In genomic region chr6:113040319-113040718, GRCm38 (mm10) we compare ENCODE assay signal across 30 mouse cellular contexts.
"Had no signal": no experiment of that assay in that cellular context is flagged by ENCODE, and none has a peak within 500 bp of the region (broad histone marks: within the 10 kb centered on the region; RNA-seq: fewer than 3 reads in every experiment).

No protein-coding gene starts in this region.

- DNase-seq: left cerebral cortex, postnatal 4 days; liver, postnatal 0 days; lung, adult 18-20 months; lung, adult 2 months; lung, embryonic 14.5 days; lung, postnatal 10 days; lung, postnatal 14 days; lung, postnatal 36 days; lung, postnatal 4 days; midbrain, embryonic 14.5 days had no signal

- H3K27ac ChIP-seq: left cerebral cortex, adult 2 months; limb, embryonic 10.5 days; limb, embryonic 12.5 days; limb, embryonic 13.5 days; limb, embryonic 15.5 days; lung, embryonic 15.5 days; macrophage; midbrain, embryonic 12.5 days; midbrain, embryonic 13.5 days; midbrain, embryonic 15.5 days; neural tube, embryonic 12.5 days; neural tube, embryonic 13.5 days had no signal

- ATAC-seq: liver, postnatal 0 days; lung, postnatal 0 days; midbrain, embryonic 13.5 days; midbrain, embryonic 15.5 days; midbrain, embryonic 16.5 days had no signal

- H3K9ac ChIP-seq: limb, embryonic 12.5 days; limb, embryonic 13.5 days; limb, embryonic 15.5 days; liver, embryonic 14.5 days; liver, embryonic 15.5 days; liver, postnatal 0 days; lung, embryonic 14.5 days; lung, embryonic 15.5 days; midbrain, embryonic 12.5 days; midbrain, embryonic 13.5 days; midbrain, embryonic 15.5 days; neural tube, embryonic 12.5 days; neural tube, embryonic 13.5 days had no signal

- H3K36me3 ChIP-seq: limb, embryonic 10.5 days; limb, embryonic 12.5 days; limb, embryonic 13.5 days; limb, embryonic 15.5 days; liver, embryonic 15.5 days; lung, embryonic 15.5 days; midbrain, embryonic 10.5 days; midbrain, embryonic 12.5 days; midbrain, embryonic 13.5 days; midbrain, embryonic 15.5 days; neural tube, embryonic 12.5 days; neural tube, embryonic 13.5 days had no signal

- H3K4me2 ChIP-seq: limb, embryonic 12.5 days; limb, embryonic 13.5 days; limb, embryonic 15.5 days; liver, embryonic 15.5 days; lung, embryonic 14.5 days; lung, embryonic 15.5 days; midbrain, embryonic 11.5 days; midbrain, embryonic 12.5 days; midbrain, embryonic 13.5 days; midbrain, embryonic 15.5 days; neural tube, embryonic 12.5 days; neural tube, embryonic 13.5 days had no signal

- H3K4me3 ChIP-seq: left cerebral cortex, adult 2 months; limb, embryonic 10.5 days; limb, embryonic 12.5 days; limb, embryonic 13.5 days; limb, embryonic 15.5 days; liver, embryonic 15.5 days; lung, embryonic 15.5 days; midbrain, embryonic 10.5 days; midbrain, embryonic 12.5 days; midbrain, embryonic 13.5 days; midbrain, embryonic 15.5 days; myocyte; neural tube, embryonic 12.5 days; neural tube, embryonic 13.5 days had no signal

- H3K9me3 ChIP-seq: limb, embryonic 10.5 days; limb, embryonic 12.5 days; limb, embryonic 13.5 days; limb, embryonic 15.5 days; liver, embryonic 15.5 days; lung, embryonic 15.5 days; megakaryocyte, embryonic 14.5 days; midbrain, embryonic 10.5 days; midbrain, embryonic 12.5 days; midbrain, embryonic 13.5 days; midbrain, embryonic 15.5 days; neural tube, embryonic 12.5 days; neural tube, embryonic 13.5 days had no signal

- H3K27me3 ChIP-seq: limb, embryonic 12.5 days; limb, embryonic 13.5 days; limb, embryonic 15.5 days; liver, embryonic 15.5 days; lung, embryonic 15.5 days; megakaryocyte, embryonic 14.5 days; midbrain, embryonic 13.5 days; midbrain, embryonic 15.5 days; neural tube, embryonic 12.5 days had no signal
